Mouse (Mus musculus): ENCODE data around the gene 6430531B16Rik. TPM values are rescaled to one million over a fixed set of nuclear protein-coding genes. Genes with fewer than 3 reads are reported as not detected.

The 6430531B16Rik gene
- polyA plus RNA-seq, 1 experiment: 114 TPM

DNA sequence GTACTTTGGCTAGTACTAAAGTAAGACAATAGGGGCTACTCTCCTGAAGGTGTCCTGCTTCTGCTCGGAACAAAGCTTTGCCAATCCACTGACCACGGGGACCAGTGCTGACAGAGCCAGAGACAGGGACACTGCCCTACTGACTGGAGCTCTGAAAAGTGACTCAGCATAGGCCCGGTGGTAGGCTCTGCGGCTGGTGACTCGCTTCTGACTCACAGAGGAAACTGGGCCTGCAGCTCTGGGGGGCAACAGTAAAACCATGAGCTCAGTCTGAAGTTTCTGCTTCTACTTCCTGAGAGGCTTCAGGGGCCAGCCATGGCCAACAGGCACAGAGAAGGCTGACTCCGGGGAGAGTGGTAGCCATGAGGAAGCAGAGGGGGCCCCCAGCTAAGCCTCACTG lies 7.1 kb downstream of the 6430531B16Rik start:
- no peak for TF ChIP-seq CTCF (IDR thresholded peaks at IDR 0.05; ENCODE audit: control insufficient read depth, insufficient read depth, insufficient replicate concordance, low read depth, low read length)
- TF ChIP-seq POLR2A (IDR thresholded peaks at IDR 0.05; ENCODE audit: control insufficient read depth, low read depth, low read length): 0 out of 2 replicates have a peak, but pooled peaks have one; percentile 13
- no peaks in the 10 kb centered on the region for H3K36me3 ChIP-seq (ENCODE audit: control insufficient read depth, insufficient read depth, low read length)
- H3K4me3 ChIP-seq (ENCODE audit: control insufficient read depth, low read depth, low read length): peak overlapping the region; percentile 62
- H3K27me3 ChIP-seq (ENCODE audit: control insufficient read depth, insufficient read depth, low read length): no peaks in the 10 kb centered on the region
- no peaks in the 10 kb centered on the region for H3K4me1 ChIP-seq (ENCODE audit: control insufficient read depth, insufficient read depth, low read length)
- peak overlapping the region; percentile 15; the same call in 1 of the 2 replicates for H3K27ac ChIP-seq (ENCODE audit: control insufficient read depth, insufficient read depth, low read depth, low read length)

DNA sequence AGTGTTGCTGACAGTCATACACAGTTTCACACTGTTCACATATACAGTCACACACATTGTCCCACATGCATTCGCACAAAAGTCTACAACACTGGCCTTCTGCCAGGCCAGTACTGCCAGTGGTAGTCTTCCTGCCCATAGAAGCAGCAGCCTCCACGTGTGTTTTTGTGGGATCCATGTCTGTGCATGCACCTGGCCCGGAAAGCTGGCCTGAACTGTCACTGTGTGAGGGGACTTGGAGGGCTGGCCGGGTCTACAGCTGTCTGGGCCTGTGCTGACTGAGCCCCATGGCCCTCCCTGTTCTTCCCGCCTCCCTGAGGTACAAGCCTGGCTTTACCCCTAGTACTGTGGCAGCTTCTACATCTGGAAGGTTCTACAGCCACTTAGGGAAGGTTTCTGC lies 7.6 kb downstream of the 6430531B16Rik start:
- H3K27me3 ChIP-seq (ENCODE audit: control insufficient read depth, insufficient read depth, low read length): no peaks in the 10 kb centered on the region
- no peaks in the 10 kb centered on the region for H3K36me3 ChIP-seq (ENCODE audit: control insufficient read depth, insufficient read depth, low read length)
- no peak overlapping the region for H3K27ac ChIP-seq (ENCODE audit: control insufficient read depth, insufficient read depth, low read depth, low read length)
- H3K4me1 ChIP-seq (ENCODE audit: control insufficient read depth, insufficient read depth, low read length): no peaks in the 10 kb centered on the region
- TF ChIP-seq POLR2A (IDR thresholded peaks at IDR 0.05; ENCODE audit: control insufficient read depth, low read depth, low read length): no peak
- TF ChIP-seq CTCF (IDR thresholded peaks at IDR 0.05; ENCODE audit: control insufficient read depth, insufficient read depth, insufficient replicate concordance, low read depth, low read length): no peak
- H3K4me3 ChIP-seq (ENCODE audit: control insufficient read depth, low read depth, low read length): peak overlapping the region; percentile 62

DNA sequence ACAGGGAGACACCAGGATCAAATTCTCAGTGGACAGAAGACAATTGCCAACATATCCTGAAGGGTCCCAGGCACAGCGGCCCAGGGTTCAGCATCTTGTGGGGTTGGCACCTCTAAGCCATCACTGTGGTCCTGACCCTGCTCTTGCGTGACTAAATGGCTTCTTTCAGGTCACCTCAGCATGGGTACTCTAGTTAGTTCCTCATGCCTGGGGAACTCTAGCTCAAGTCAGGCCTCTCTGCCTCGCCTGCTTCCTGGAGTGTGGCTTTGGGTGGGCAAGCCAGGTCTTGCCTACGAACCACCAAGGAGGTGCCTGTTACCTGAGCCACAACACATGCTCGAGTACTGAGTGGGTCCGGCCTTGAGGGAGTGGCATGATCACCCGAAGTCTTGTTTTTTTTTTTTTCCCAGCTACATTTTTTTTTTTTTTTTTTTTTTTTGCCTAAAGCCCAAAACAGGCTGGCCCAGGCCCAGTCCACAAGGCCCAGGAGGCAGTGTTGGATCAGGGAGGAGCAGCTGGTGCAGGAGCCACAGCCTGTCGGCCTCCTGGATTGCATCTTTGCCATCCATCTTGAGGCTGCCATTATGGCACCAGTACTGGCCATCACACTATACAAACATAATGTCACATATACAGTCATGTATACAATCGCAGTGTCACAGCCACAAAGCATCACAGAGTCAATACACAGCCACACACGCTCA lies 8.2 kb downstream of the 6430531B16Rik start:
- Histone ChIP-seq H3K4me3 (ENCODE audit: control insufficient read depth, low read depth, low read length) (peak overlapping the region; percentile 62), H3K36me3 (ENCODE audit: control insufficient read depth, insufficient read depth, low read length) (no peaks in the 10 kb centered on the region), H3K27me3 (ENCODE audit: control insufficient read depth, insufficient read depth, low read length) (no peaks in the 10 kb centered on the region), H3K4me1 (ENCODE audit: control insufficient read depth, insufficient read depth, low read length) (no peaks in the 10 kb centered on the region), H3K27ac (ENCODE audit: control insufficient read depth, insufficient read depth, low read depth, low read length) (peak overlapping the region; percentile 27; the same call in 1 of the 2 replicates)
- TF ChIP-seq POLR2A (IDR thresholded peaks at IDR 0.05; ENCODE audit: control insufficient read depth, low read depth, low read length): no peak
- no peak for TF ChIP-seq CTCF (IDR thresholded peaks at IDR 0.05; ENCODE audit: control insufficient read depth, insufficient read depth, insufficient replicate concordance, low read depth, low read length)

DNA sequence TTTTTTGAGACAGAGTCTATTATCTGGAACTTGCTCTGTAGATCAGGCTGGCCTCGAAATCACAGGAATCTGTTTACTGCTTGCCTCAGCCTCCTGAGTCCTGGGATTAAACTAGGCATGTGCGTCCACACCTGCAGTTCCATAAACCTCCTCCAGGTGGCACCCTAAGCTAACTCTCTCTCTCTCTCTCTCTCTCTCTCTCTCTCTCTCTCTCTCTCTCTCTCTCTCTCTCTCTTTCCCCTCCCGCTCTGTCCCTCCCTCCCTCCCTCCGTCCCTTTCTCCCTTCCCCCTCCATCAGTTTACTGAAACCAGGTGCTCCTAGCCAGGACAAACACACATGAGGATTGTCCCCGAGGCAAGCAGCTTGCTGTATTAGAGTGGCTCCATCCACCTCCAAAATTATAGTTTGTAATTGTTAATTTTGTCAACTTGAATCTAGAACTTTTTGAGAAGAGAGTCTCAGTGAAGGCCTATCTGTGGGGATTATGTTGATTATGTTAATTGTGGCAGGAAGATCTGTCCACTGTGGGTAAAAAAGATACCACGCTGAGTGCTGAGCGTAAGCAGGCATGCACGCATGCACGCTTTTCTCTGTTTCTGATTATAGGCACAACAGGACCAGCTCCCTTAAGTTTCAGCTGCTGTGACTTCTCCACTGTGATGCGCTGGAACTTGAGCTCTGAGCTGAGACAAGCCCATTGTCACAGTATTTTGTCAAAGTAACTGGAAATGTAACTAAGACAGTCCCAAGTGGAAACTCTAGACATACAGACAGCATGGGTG lies 9.0 kb downstream of the 6430531B16Rik start:
- Histone ChIP-seq H3K36me3 (ENCODE audit: control insufficient read depth, insufficient read depth, low read length) (no peaks in the 10 kb centered on the region), H3K27ac (ENCODE audit: control insufficient read depth, insufficient read depth, low read depth, low read length) (peak overlapping the region; percentile 27; the same call in 1 of the 2 replicates), H3K4me1 (ENCODE audit: control insufficient read depth, insufficient read depth, low read length) (no peaks in the 10 kb centered on the region), H3K4me3 (ENCODE audit: control insufficient read depth, low read depth, low read length) (no peak overlapping the region), H3K27me3 (ENCODE audit: control insufficient read depth, insufficient read depth, low read length) (no peaks in the 10 kb centered on the region)
- TF ChIP-seq POLR2A (IDR thresholded peaks at IDR 0.05; ENCODE audit: control insufficient read depth, low read depth, low read length): no peak
- peak; percentile 68; the same call in 1 of the 2 replicates for TF ChIP-seq CTCF (IDR thresholded peaks at IDR 0.05; ENCODE audit: control insufficient read depth, insufficient read depth, insufficient replicate concordance, low read depth, low read length)

DNA sequence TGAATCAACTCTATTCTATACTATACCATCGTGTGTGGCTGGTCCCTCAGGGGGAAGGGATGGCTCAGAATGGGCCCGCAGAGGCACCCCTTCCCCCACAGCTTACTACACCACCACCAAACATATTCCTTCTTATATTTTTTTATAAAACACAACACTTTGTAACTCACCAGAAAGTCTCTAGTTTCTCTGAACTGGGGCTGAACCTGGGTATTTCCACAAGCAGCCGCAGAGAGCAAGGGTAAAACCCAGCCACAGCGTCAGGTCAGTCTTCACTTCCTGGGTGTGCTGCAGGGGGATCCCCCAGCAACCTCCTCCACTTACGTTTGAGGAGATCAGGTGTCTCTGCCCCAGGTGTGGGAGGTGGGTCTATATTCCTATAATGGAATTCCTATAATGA lies 10.1 kb downstream of the 6430531B16Rik start:
- no peaks in the 10 kb centered on the region for H3K4me1 ChIP-seq (ENCODE audit: control insufficient read depth, insufficient read depth, low read length)
- H3K36me3 ChIP-seq (ENCODE audit: control insufficient read depth, insufficient read depth, low read length): no peaks in the 10 kb centered on the region
- no peak overlapping the region for H3K4me3 ChIP-seq (ENCODE audit: control insufficient read depth, low read depth, low read length)
- TF ChIP-seq POLR2A (IDR thresholded peaks at IDR 0.05; ENCODE audit: control insufficient read depth, low read depth, low read length): no peak
- no peak for TF ChIP-seq CTCF (IDR thresholded peaks at IDR 0.05; ENCODE audit: control insufficient read depth, insufficient read depth, insufficient replicate concordance, low read depth, low read length)
- no peak overlapping the region for H3K27ac ChIP-seq (ENCODE audit: control insufficient read depth, insufficient read depth, low read depth, low read length)
- H3K27me3 ChIP-seq (ENCODE audit: control insufficient read depth, insufficient read depth, low read length): no peaks in the 10 kb centered on the region

DNA sequence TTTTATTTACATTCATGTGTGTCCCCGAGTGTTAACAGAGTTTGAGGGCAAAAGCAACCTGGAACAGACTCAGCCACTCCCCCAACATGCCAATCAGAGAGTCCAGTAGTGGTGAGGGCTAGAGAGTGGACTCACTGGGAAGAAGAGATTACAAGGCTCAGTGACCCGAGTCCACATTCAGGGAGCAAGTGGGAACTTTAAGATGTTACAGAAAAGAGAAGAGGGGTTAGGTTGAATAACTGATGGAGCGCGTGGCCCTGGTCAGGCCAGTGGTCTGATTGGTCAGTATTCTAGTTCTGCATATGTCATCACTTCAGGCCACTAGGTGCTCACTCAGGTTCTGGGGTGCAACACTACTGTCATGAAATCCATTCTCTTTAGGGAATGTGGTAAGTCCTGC lies 11.4 kb downstream of the 6430531B16Rik start:
- Histone ChIP-seq H3K4me3 (ENCODE audit: control insufficient read depth, low read depth, low read length) (no peak overlapping the region), H3K4me1 (ENCODE audit: control insufficient read depth, insufficient read depth, low read length) (no peaks in the 10 kb centered on the region), H3K36me3 (ENCODE audit: control insufficient read depth, insufficient read depth, low read length) (no peaks in the 10 kb centered on the region), H3K27me3 (ENCODE audit: control insufficient read depth, insufficient read depth, low read length) (no peaks in the 10 kb centered on the region), H3K27ac (ENCODE audit: control insufficient read depth, insufficient read depth, low read depth, low read length) (peak overlapping the region; percentile 36)
- TF ChIP-seq CTCF (IDR thresholded peaks at IDR 0.05; ENCODE audit: control insufficient read depth, insufficient read depth, insufficient replicate concordance, low read depth, low read length) (no peak), POLR2A (IDR thresholded peaks at IDR 0.05; ENCODE audit: control insufficient read depth, low read depth, low read length) (no peak)

DNA sequence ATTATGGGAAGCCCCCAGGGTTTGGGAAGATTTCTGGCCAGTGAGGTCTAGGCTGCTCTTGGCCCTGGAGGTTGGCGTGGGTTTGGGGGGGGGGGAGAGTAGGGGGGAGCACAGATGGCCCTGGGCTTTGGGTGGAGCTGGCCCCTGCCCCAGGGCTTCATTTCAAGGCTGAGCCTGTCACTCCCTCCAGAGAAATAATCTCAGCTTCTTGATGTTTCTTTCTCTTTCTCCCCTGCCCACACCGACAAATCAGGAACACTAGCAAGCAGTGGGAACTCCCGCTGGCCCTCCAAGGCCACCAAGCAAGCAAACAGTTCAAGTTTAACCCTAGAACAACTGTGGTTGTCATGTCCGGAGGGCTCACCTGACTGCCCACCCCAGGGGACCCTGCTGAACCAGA lies 14.7 kb downstream of the 6430531B16Rik start:
- H3K36me3 ChIP-seq (ENCODE audit: control insufficient read depth, insufficient read depth, low read length): no peaks in the 10 kb centered on the region
- no peaks in the 10 kb centered on the region for H3K27me3 ChIP-seq (ENCODE audit: control insufficient read depth, insufficient read depth, low read length)
- H3K27ac ChIP-seq (ENCODE audit: control insufficient read depth, insufficient read depth, low read depth, low read length): peak overlapping the region; percentile 73
- H3K4me1 ChIP-seq (ENCODE audit: control insufficient read depth, insufficient read depth, low read length): no peaks in the 10 kb centered on the region
- H3K4me3 ChIP-seq (ENCODE audit: control insufficient read depth, low read depth, low read length): no peak overlapping the region
- TF ChIP-seq POLR2A (IDR thresholded peaks at IDR 0.05; ENCODE audit: control insufficient read depth, low read depth, low read length): no peak
- TF ChIP-seq CTCF (IDR thresholded peaks at IDR 0.05; ENCODE audit: control insufficient read depth, insufficient read depth, insufficient replicate concordance, low read depth, low read length): no peak
